Mouse (Mus musculus): ENCODE measurements around the gene Camta1. TPM values are rescaled to one million over a fixed set of nuclear protein-coding genes. Genes with fewer than 3 reads are reported as not detected.

The Camta1 gene
- polyA plus RNA-seq, 1 experiment = 1.8 TPM

- no peak for TF ChIP-seq TAL1 (IDR thresholded peaks at IDR 0.05; ENCODE audit: low read length)
- no peak for TF ChIP-seq GATA1 (IDR thresholded peaks at IDR 0.05; ENCODE audit: low read length)
- no peaks in the 10 kb centered on the region for H3K27me3 ChIP-seq (ENCODE audit: control insufficient read depth)
- H3K4me1 ChIP-seq (ENCODE audit: control insufficient read depth) = no peaks in the 10 kb centered on the region
- no peaks in the 10 kb centered on the region for H3K9me3 ChIP-seq (ENCODE audit: control insufficient read depth, low read length)
- no peak overlapping the region for H3K4me3 ChIP-seq (replicated peaks)
- H3K36me3 ChIP-seq (ENCODE audit: control insufficient read depth) = no peaks in the 10 kb centered on the region
Observed at GRCm38 (mm10) chr4:151372855-151373566, 488.7 kb downstream of the Camta1 start.

GRCm38 (mm10) chr4:151366941-151367545 is 494.6 kb downstream of the Camta1 start:
- no peaks in the 10 kb centered on the region for H3K36me3 ChIP-seq (ENCODE audit: control insufficient read depth)
- no peaks in the 10 kb centered on the region for H3K9me3 ChIP-seq (ENCODE audit: control insufficient read depth, low read length)
- H3K4me1 ChIP-seq (ENCODE audit: control insufficient read depth) = no peaks in the 10 kb centered on the region
- no peaks in the 10 kb centered on the region for H3K27me3 ChIP-seq (ENCODE audit: control insufficient read depth)
- no peak overlapping the region for H3K4me3 ChIP-seq (replicated peaks)
- TF ChIP-seq GATA1 (IDR thresholded peaks at IDR 0.05; ENCODE audit: low read length) (no peak), TAL1 (IDR thresholded peaks at IDR 0.05; ENCODE audit: low read length) (no peak)

- no peaks in the 10 kb centered on the region for H3K9me3 ChIP-seq (ENCODE audit: control insufficient read depth, low read length)
- TF ChIP-seq GATA1 (IDR thresholded peaks at IDR 0.05; ENCODE audit: low read length) (no peak), TAL1 (IDR thresholded peaks at IDR 0.05; ENCODE audit: low read length) (no peak)
- no peaks in the 10 kb centered on the region for H3K27me3 ChIP-seq (ENCODE audit: control insufficient read depth)
- no peak overlapping the region for H3K4me3 ChIP-seq (replicated peaks)
- no peaks in the 10 kb centered on the region for H3K4me1 ChIP-seq (ENCODE audit: control insufficient read depth)
- H3K36me3 ChIP-seq (ENCODE audit: control insufficient read depth) = no peaks in the 10 kb centered on the region
Observed at GRCm38 (mm10) chr4:151360976-151361673, 500.6 kb downstream of the Camta1 start.

- TF ChIP-seq GATA1 (IDR thresholded peaks at IDR 0.05; ENCODE audit: low read length) (no peak), TAL1 (IDR thresholded peaks at IDR 0.05; ENCODE audit: low read length) (no peak)
- no peaks in the 10 kb centered on the region for H3K36me3 ChIP-seq (ENCODE audit: control insufficient read depth)
- H3K27me3 ChIP-seq (ENCODE audit: control insufficient read depth) = no peaks in the 10 kb centered on the region
- H3K4me1 ChIP-seq (ENCODE audit: control insufficient read depth) = no peaks in the 10 kb centered on the region
- no peaks in the 10 kb centered on the region for H3K9me3 ChIP-seq (ENCODE audit: control insufficient read depth, low read length)
- H3K4me3 ChIP-seq (replicated peaks) = no peak overlapping the region
Observed at GRCm38 (mm10) chr4:151355505-151355904, 506.2 kb downstream of the Camta1 start.

DNA sequence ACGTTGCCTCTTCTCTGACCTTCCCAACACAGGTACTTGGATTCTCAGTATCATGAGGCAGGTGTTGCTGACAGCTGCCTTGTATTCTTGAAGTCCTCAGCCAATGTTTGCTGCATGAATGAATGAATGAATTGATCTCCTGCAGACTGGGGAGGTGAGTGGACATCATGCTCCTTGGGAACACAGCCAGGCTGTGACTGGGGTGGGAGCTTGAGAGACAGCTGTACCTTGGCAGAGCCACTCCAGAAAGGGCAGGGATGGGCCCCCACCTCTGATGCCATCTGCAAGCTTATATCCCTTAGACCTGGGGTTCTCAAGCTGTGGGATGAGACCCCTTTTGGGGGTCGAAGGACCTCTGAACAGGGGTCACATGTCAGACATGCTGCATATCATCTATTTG is 508.9 kb downstream of the Camta1 start:
- peaks cover 15% of the 10 kb centered on the region for H3K9me3 ChIP-seq (ENCODE audit: control insufficient read depth, low read length)
- no peaks in the 10 kb centered on the region for H3K27me3 ChIP-seq (ENCODE audit: control insufficient read depth)
- no peaks in the 10 kb centered on the region for H3K36me3 ChIP-seq (ENCODE audit: control insufficient read depth)
- no peak for TF ChIP-seq TAL1 (IDR thresholded peaks at IDR 0.05; ENCODE audit: low read length)
- TF ChIP-seq GATA1 (IDR thresholded peaks at IDR 0.05; ENCODE audit: low read length) = no peak
- no peaks in the 10 kb centered on the region for H3K4me1 ChIP-seq (ENCODE audit: control insufficient read depth)
- no peak overlapping the region for H3K4me3 ChIP-seq (replicated peaks)

- Histone ChIP-seq H3K27me3 (ENCODE audit: control insufficient read depth) (no peaks in the 10 kb centered on the region), H3K4me3 (replicated peaks) (no peak overlapping the region), H3K9me3 (ENCODE audit: control insufficient read depth, low read length) (peaks cover 19% of the 10 kb centered on the region), H3K36me3 (ENCODE audit: control insufficient read depth) (no peaks in the 10 kb centered on the region), H3K4me1 (ENCODE audit: control insufficient read depth) (no peaks in the 10 kb centered on the region)
- TF ChIP-seq GATA1 (IDR thresholded peaks at IDR 0.05; ENCODE audit: low read length) = no peak
- no peak for TF ChIP-seq TAL1 (IDR thresholded peaks at IDR 0.05; ENCODE audit: low read length)
Observed at GRCm38 (mm10) chr4:151352249-151352648, 509.4 kb downstream of the Camta1 start.

GRCm38 (mm10) chr4:151351757-151352156 is 509.9 kb downstream of the Camta1 start:
- Histone ChIP-seq H3K36me3 (ENCODE audit: control insufficient read depth) (no peaks in the 10 kb centered on the region), H3K9me3 (ENCODE audit: control insufficient read depth, low read length) (peaks cover 24% of the 10 kb centered on the region), H3K4me1 (ENCODE audit: control insufficient read depth) (no peaks in the 10 kb centered on the region), H3K4me3 (replicated peaks) (no peak overlapping the region), H3K27me3 (ENCODE audit: control insufficient read depth) (no peaks in the 10 kb centered on the region)
- no peak for TF ChIP-seq GATA1 (IDR thresholded peaks at IDR 0.05; ENCODE audit: low read length)
- TF ChIP-seq TAL1 (IDR thresholded peaks at IDR 0.05; ENCODE audit: low read length) = no peak

DNA sequence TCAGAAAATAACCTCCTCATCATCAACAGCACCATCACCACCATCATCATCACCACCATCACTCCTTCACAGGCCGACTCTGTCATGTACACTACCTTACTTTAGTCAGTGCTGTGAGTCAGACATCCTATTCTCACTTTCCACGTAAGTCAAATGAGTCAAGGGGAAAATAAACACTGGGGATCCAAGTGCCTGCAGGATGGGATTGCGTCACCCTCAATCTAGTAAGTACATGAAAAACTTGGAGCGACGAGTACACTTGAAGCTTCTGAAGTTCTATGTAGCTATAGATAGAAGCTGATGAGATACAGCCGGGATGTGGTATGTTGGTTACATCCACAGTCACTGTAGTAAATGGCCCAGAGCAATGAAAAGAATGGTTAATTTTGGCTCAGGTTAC is 514.1 kb downstream of the Camta1 start:
- H3K36me3 ChIP-seq (ENCODE audit: control insufficient read depth) = no peaks in the 10 kb centered on the region
- no peaks in the 10 kb centered on the region for H3K4me1 ChIP-seq (ENCODE audit: control insufficient read depth)
- no peak overlapping the region for H3K4me3 ChIP-seq (replicated peaks)
- peaks cover 27% of the 10 kb centered on the region for H3K9me3 ChIP-seq (ENCODE audit: control insufficient read depth, low read length)
- H3K27me3 ChIP-seq (ENCODE audit: control insufficient read depth) = no peaks in the 10 kb centered on the region
- TF ChIP-seq TAL1 (IDR thresholded peaks at IDR 0.05; ENCODE audit: low read length) = no peak
- no peak for TF ChIP-seq GATA1 (IDR thresholded peaks at IDR 0.05; ENCODE audit: low read length)

- Histone ChIP-seq H3K4me1 (ENCODE audit: control insufficient read depth) (no peaks in the 10 kb centered on the region), H3K9me3 (ENCODE audit: control insufficient read depth, low read length) (peaks cover 27% of the 10 kb centered on the region)
- no peak for TF ChIP-seq TAL1 (IDR thresholded peaks at IDR 0.05; ENCODE audit: low read length)
- TF ChIP-seq GATA1 (IDR thresholded peaks at IDR 0.05; ENCODE audit: low read length) = no peak
Observed at GRCm38 (mm10) chr4:151346673-151347072, 515.0 kb downstream of the Camta1 start.

More at GRCm38 (mm10) chr4:151346673-151347072, 515.0 kb downstream of the Camta1 start:
- Histone ChIP-seq H3K27me3 (ENCODE audit: control insufficient read depth) (no peaks in the 10 kb centered on the region), H3K4me3 (replicated peaks) (no peak overlapping the region), H3K36me3 (ENCODE audit: control insufficient read depth) (no peaks in the 10 kb centered on the region)
